Mouse (Mus musculus): ENCODE data around the gene Cactin. TPM values are rescaled to one million over a fixed set of nuclear protein-coding genes. Genes with fewer than 3 reads are reported as not detected.

The Cactin gene
- polyA plus RNA-seq, 1 experiment from 2014 or later, result 15.0 TPM

GRCm38 (mm10) chr10:81289811-81290210 is 31.1 kb upstream of the Cactin start:
- Histone ChIP-seq H3K27me3 (replicated peaks; ENCODE audit: control insufficient read depth, insufficient read depth, low read length) (no peaks in the 10 kb centered on the region), H3K9me3 (ENCODE audit: control insufficient read depth) (no peaks in the 10 kb centered on the region), H3K9ac (ENCODE audit: low read depth, low read length) (peak overlapping the region; percentile 52), H3K36me3 (ENCODE audit: control insufficient read depth, insufficient read depth) (no peaks in the 10 kb centered on the region), H3K4me1 (replicated peaks; ENCODE audit: control insufficient read depth, insufficient read depth, low read length) (peaks cover 14% of the 10 kb centered on the region), H3K4me2 (replicated peaks; ENCODE audit: low read depth) (peak overlapping the region; percentile 60), H3K27ac (ENCODE audit: low read depth, low read length) (peak overlapping the region; percentile 92), H3K4me3 (ENCODE audit: low read depth, low read length) (peak overlapping the region; percentile 52)
- WGBS, result 25% methylated on average over 14 of the region's 14 CpGs
- no peak for TF ChIP-seq CTCF (IDR thresholded peaks at IDR 0.05; ENCODE audit: low read depth)
- ATAC-seq, result peak; percentile 7; the same call in 1 of the 2 replicates

DNA sequence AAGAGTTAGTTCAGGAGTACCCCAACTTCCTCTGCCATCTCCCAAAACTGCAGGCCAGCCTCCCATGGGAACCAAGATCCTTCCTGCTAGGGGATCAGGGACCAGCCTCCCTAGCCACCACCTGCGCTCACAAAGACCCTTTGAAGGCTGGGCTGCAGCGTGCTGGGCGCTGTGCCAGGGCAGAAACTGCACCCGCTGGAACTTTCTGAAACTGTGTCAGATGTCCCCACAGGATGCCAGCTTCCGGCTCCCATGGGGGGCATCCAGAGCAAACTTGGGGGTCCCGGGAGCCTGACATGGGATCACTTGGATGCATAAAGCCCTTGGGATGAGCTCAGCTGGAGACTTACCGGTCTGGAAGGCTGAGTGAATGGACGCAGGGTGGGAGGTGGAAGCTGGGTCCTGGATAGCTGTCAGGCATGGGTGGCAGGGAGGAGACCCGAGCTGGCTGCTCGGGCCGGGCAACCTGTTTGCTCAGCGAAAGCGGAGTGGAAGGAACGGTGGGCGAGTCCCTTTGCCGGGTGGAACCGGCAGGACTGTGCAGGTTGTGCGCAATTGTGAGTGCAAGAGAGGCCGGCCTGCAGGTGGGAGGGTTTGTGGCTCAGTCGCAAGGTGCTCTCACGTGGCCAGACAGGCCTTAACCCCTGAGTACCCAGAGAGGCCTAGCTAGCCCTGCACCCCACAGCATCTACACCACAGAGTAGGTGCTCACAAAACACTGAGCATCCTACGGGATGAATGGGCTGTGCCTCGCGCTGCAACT is 30.0 kb upstream of the Cactin start:
- Histone ChIP-seq H3K4me1 (replicated peaks; ENCODE audit: control insufficient read depth, insufficient read depth, low read length) (peaks cover 14% of the 10 kb centered on the region), H3K36me3 (ENCODE audit: control insufficient read depth, insufficient read depth) (no peaks in the 10 kb centered on the region), H3K4me3 (ENCODE audit: low read depth, low read length) (peak overlapping the region; percentile 52), H3K9ac (ENCODE audit: low read depth, low read length) (peak overlapping the region; percentile 52), H3K9me3 (ENCODE audit: control insufficient read depth) (no peaks in the 10 kb centered on the region), H3K4me2 (replicated peaks; ENCODE audit: low read depth) (peak overlapping the region; percentile 60), H3K27ac (ENCODE audit: low read depth, low read length) (peak overlapping the region; percentile 92), H3K27me3 (replicated peaks; ENCODE audit: control insufficient read depth, insufficient read depth, low read length) (no peaks in the 10 kb centered on the region)
- 13% methylated on average over 24 of the region's 24 CpGs for WGBS
- TF ChIP-seq CTCF (IDR thresholded peaks at IDR 0.05; ENCODE audit: low read depth), result no peak
- ATAC-seq, result peak; percentile 11

DNA sequence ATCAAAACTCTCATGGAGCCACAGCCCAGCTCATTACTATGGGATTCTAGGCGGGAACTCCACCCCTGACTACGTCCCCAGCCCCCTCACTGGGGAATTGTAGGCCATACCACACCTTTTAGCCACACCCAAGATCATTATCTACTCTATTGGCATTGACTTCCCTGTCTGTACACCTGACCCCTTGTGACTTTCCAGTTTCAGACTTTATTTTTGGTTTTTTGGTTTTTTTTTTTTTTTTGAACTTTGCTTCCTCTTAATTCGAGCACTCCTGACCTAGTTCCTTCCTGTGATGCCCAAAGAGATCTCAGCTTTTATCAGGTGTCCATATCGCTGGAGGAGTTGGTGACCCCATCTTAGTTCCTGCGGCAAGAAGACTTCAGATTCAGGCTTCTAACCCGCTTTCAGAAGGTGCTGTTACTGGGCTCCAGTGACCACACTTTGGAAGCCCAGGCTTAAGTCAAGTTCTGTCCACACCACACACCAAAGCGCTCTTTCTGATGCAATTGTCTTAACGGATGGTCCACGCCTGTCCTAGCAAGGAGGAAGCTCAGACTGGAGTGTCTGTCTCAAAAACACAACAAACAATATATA is 29.3 kb upstream of the Cactin start, which contains the start of gene Tjp3:
Tjp3 (minus strand) TSS at position 71 of the 594 bp plus-strand sequence.
- H3K9me3 ChIP-seq (ENCODE audit: control insufficient read depth), result no peaks in the 10 kb centered on the region
- WGBS, result 47% methylated on average over 9 of the region's 9 CpGs
- ATAC-seq, result no peak
- H3K4me2 ChIP-seq (replicated peaks; ENCODE audit: low read depth), result peak within 1 kb of the TSS; percentile 60
- H3K4me1 ChIP-seq (replicated peaks; ENCODE audit: control insufficient read depth, insufficient read depth, low read length), result peaks cover 16% of the 10 kb centered on the region
- peak within 1 kb of the TSS; percentile 52 for H3K4me3 ChIP-seq (ENCODE audit: low read depth, low read length)
- TF ChIP-seq CTCF (IDR thresholded peaks at IDR 0.05; ENCODE audit: low read depth), result no peak
- H3K9ac ChIP-seq (ENCODE audit: low read depth, low read length), result peak within 1 kb of the TSS; percentile 52
- H3K27me3 ChIP-seq (replicated peaks; ENCODE audit: control insufficient read depth, insufficient read depth, low read length), result no peaks in the 10 kb centered on the region
- no peaks in the 10 kb centered on the region for H3K36me3 ChIP-seq (ENCODE audit: control insufficient read depth, insufficient read depth)
- peak within 1 kb of the TSS; percentile 92 for H3K27ac ChIP-seq (ENCODE audit: low read depth, low read length)

GRCm38 (mm10) chr10:81292554-81293333 is 28.2 kb upstream of the Cactin start, which contains the start of gene Pip5k1c:
Gene Pip5k1c (plus strand): TSS chr10:81292963.
- H3K9me3 ChIP-seq (ENCODE audit: control insufficient read depth), result no peaks in the 10 kb centered on the region
- peak within 1 kb of the TSS; percentile 92 for H3K27ac ChIP-seq (ENCODE audit: low read depth, low read length)
- WGBS, result under 1% methylated on average over 79 of the region's 80 CpGs
- peak; percentile 96 for TF ChIP-seq CTCF (IDR thresholded peaks at IDR 0.05; ENCODE audit: low read depth)
- peak within 1 kb of the TSS; percentile 67 for H3K9ac ChIP-seq (ENCODE audit: low read depth, low read length)
- ATAC-seq, result peak; percentile 90
- H3K4me3 ChIP-seq (ENCODE audit: low read depth, low read length), result peak within 1 kb of the TSS; percentile 76
- peaks cover 11% of the 10 kb centered on the region for H3K4me1 ChIP-seq (replicated peaks; ENCODE audit: control insufficient read depth, insufficient read depth, low read length)
- no peaks in the 10 kb centered on the region for H3K36me3 ChIP-seq (ENCODE audit: control insufficient read depth, insufficient read depth)
- H3K4me2 ChIP-seq (replicated peaks; ENCODE audit: low read depth), result peak within 1 kb of the TSS; percentile 88
- H3K27me3 ChIP-seq (replicated peaks; ENCODE audit: control insufficient read depth, insufficient read depth, low read length), result no peaks in the 10 kb centered on the region

DNA sequence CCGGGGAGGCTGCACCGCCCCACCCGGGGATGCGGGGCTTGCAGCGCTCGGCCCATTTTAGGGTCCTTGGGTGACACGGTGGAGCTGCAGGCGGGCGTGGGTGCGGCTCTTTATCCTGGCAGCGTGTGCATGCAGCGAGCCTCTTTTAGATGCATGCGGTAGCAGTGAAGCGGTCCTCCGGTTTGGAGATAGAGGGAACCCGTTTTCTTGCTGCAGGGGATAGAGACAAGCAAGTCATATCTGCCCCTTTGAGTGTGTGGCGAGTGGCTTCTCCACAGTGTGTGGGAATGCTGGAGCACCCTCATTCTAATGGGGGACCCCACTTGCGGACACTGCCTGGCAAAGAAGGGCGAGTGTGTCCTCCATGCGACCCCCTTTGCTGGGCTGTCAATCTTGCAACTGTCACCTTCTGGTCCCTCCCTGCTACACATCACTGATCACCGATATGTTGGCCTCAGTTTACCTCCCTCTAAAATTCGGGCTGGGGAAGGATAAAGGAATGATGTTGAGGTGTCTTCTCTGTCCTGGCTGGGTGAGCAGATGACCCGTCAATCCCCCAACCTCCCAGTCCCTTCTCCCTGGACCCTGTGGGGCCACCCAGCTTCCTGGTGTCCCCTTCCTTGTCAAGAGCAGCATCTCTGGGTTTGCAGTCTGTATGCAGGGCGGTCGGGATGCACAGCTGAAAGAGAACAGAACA is 27.4 kb upstream of the Cactin start:
- WGBS, result 2% methylated on average over 25 of the region's 25 CpGs
- Histone ChIP-seq H3K36me3 (ENCODE audit: control insufficient read depth, insufficient read depth) (no peaks in the 10 kb centered on the region), H3K9me3 (ENCODE audit: control insufficient read depth) (no peaks in the 10 kb centered on the region), H3K27me3 (replicated peaks; ENCODE audit: control insufficient read depth, insufficient read depth, low read length) (no peaks in the 10 kb centered on the region), H3K4me1 (replicated peaks; ENCODE audit: control insufficient read depth, insufficient read depth, low read length) (peaks cover 16% of the 10 kb centered on the region), H3K4me3 (ENCODE audit: low read depth, low read length) (peak overlapping the region; percentile 76), H3K27ac (ENCODE audit: low read depth, low read length) (peak overlapping the region; percentile 84), H3K9ac (ENCODE audit: low read depth, low read length) (peak overlapping the region; percentile 67), H3K4me2 (replicated peaks; ENCODE audit: low read depth) (peak overlapping the region; percentile 88)
- TF ChIP-seq CTCF (IDR thresholded peaks at IDR 0.05; ENCODE audit: low read depth), result no peak
- no peak for ATAC-seq
